ENCODE assay signal across 12 mouse cellular contexts in genomic region chr9:73240188-73240587, GRCm38 (mm10).
DNase-seq lines count a peak whose midpoint lies in the region; ATAC-seq lines count a peak whose summit lies in the region.
"Had no signal": no experiment of that assay in that cellular context is flagged by ENCODE, and none has a peak within 500 bp of the region (broad histone marks: within the 10 kb centered on the region; RNA-seq: fewer than 3 reads in every experiment).

No protein-coding gene starts in this region.

- no peaks in the 10 kb centered on the region for H3K27me3 ChIP-seq in midbrain, embryonic 15.5 days (replicated peaks)
- no peaks in the 10 kb centered on the region for H3K27me3 ChIP-seq in hindbrain, embryonic 13.5 days

- H3K27ac ChIP-seq in midbrain, embryonic 15.5 days = no peak overlapping the region
- H3K27ac ChIP-seq in hindbrain, embryonic 13.5 days = no peak overlapping the region
- H3K27ac ChIP-seq: liver, embryonic 14.5 days had no signal

- peaks cover 9% of the 10 kb centered on the region; the same call in 1 of the 2 replicates for H3K4me1 ChIP-seq in midbrain, embryonic 15.5 days
- H3K4me1 ChIP-seq in hindbrain, embryonic 13.5 days (replicated peaks) = peaks cover 3% of the 10 kb centered on the region; the same call in 1 of the 2 replicates

- WGBS in midbrain, embryonic 15.5 days = 82% methylated on average over 5 of the region's 5 CpGs
- WGBS in hindbrain, embryonic 13.5 days = 85% methylated on average over 5 of the region's 5 CpGs

- ATAC-seq in common myeloid progenitor, adult 5-6 weeks (replicated peaks; ENCODE audit: low read depth, poor library complexity, severe bottlenecking) = peak; percentile 100
- no peak for ATAC-seq in midbrain, embryonic 15.5 days (replicated peaks)
- ATAC-seq in hindbrain, embryonic 13.5 days (ENCODE audit: low FRiP score) = no peak
- ATAC-seq: forebrain, embryonic 14.5 days; inflammation-experienced regulatory T-cells, adult 6 months had no signal

- no peaks in the 10 kb centered on the region for H3K9me3 ChIP-seq in midbrain, embryonic 15.5 days
- H3K9me3 ChIP-seq in hindbrain, embryonic 13.5 days = no peaks in the 10 kb centered on the region

- H3K36me3 ChIP-seq in midbrain, embryonic 15.5 days (replicated peaks) = no peaks in the 10 kb centered on the region
- H3K36me3 ChIP-seq in hindbrain, embryonic 13.5 days = no peaks in the 10 kb centered on the region

- H3K9ac ChIP-seq in midbrain, embryonic 15.5 days = no peak overlapping the region
- no peak overlapping the region for H3K9ac ChIP-seq in hindbrain, embryonic 13.5 days
- H3K9ac ChIP-seq: liver, embryonic 14.5 days had no signal

- peak; percentile 4 to 25 for DNase-seq in spleen, postnatal 36 days (ENCODE audit: low spot score in 2 of 2)
- DNase-seq in spleen, postnatal 14 days (ENCODE audit: low spot score in 2 of 2) = no peak
- peak; percentile 4 to 18 for DNase-seq in natural killer cell, adult 2 months (ENCODE audit: low spot score in 2 of 2)
- DNase-seq in right cerebral cortex, adult 2 months (ENCODE audit: low spot score in 2 of 2) = no peak
- DNase-seq: cerebellum, adult 11-12 months; kidney, postnatal 25 days had no signal

- no peak overlapping the region for H3K4me3 ChIP-seq in midbrain, embryonic 15.5 days
- no peak overlapping the region for H3K4me3 ChIP-seq in hindbrain, embryonic 13.5 days

- H3K4me2 ChIP-seq in midbrain, embryonic 15.5 days = no peak overlapping the region
- H3K4me2 ChIP-seq in hindbrain, embryonic 13.5 days = no peak overlapping the region

Comparison
In these comparisons a context has a peak if more than half of its experiments do, and no peak if none do; other contexts are left out.
1. DNase-seq: peak in spleen, postnatal 36 days (2 of 2) and natural killer cell, adult 2 months (2 of 2); none in spleen, postnatal 14 days (0 of 2) and right cerebral cortex, adult 2 months (0 of 2).